ENCODE assay signal across 9 mouse cellular contexts in the genomic region with DNA sequence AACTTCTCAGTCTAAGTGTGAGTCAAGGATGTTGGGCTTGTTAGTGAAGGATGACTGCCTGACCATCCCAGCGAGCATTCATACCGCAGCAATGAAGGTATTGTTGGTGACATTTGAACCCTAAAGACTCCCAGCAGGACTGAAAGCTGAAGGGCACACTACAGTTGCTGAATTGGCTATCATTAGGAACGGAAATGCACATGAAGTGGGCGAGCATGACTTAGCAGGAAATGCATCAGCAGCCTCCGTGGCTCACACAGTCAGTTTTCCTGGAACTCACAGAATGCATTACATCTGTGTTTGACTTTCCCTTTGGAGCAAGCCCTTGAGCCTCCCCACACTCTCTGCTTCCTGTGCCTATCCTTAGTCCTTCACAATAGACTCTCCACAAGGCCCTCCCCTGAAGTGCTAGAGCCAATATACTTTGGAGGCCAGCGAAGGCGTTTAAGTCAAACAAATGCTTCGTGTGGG.
DNase-seq lines count a peak whose midpoint lies in the region; ATAC-seq and TF ChIP-seq lines count a peak whose summit lies in the region.
"Had no signal": no experiment of that assay in that cellular context is flagged by ENCODE, and none has a peak within 500 bp of the region (broad histone marks: within the 10 kb centered on the region; RNA-seq: fewer than 3 reads in every experiment).

No protein-coding gene starts in this region.

- peaks cover 2% of the 10 kb centered on the region for H3K4me1 ChIP-seq in ES-Bruce4 (ENCODE audit: control insufficient read depth, insufficient read depth, low read length)
- peaks cover 30% of the 10 kb centered on the region for H3K4me1 ChIP-seq in bone marrow macrophage, adult 2 months (ENCODE audit: control insufficient read depth, insufficient read depth, low read length)
- H3K4me1 ChIP-seq in lung, embryonic 14.5 days (ENCODE audit: insufficient read depth) = peaks cover 16% of the 10 kb centered on the region

- peak overlapping the region; percentile 10; the same call in 1 of the 2 replicates for H3K4me2 ChIP-seq in lung, embryonic 14.5 days

- no peaks in the 10 kb centered on the region for H3K9me3 ChIP-seq in ES-Bruce4 (replicated peaks; ENCODE audit: control insufficient read depth, insufficient read depth, low read length, poor library complexity, severe bottlenecking)
- H3K9me3 ChIP-seq in lung, embryonic 14.5 days (ENCODE audit: low read depth, low read length) = no peaks in the 10 kb centered on the region

- H3K9ac ChIP-seq in ES-Bruce4 (ENCODE audit: low read depth, poor library complexity, severe bottlenecking) = no peak overlapping the region
- H3K9ac ChIP-seq in lung, embryonic 14.5 days = no peak overlapping the region

- ATAC-seq in lung, embryonic 14.5 days (ENCODE audit: insufficient read depth) = peak; percentile 87

- TF ChIP-seq CTCF in ES-Bruce4 (IDR thresholded peaks at IDR 0.05; ENCODE audit: low read depth, low read length) = no peak
- TF ChIP-seq CTCF in bone marrow macrophage, adult 2 months (IDR thresholded peaks at IDR 0.05; ENCODE audit: low read depth, low read length) = no peak
- TF ChIP-seq CTCF in lung, embryonic 14.5 days (IDR thresholded peaks at IDR 0.05; ENCODE audit: low read depth) = no peak

- DNase-seq in heart, postnatal 4 days = peak; percentile 19
- DNase-seq in lung, embryonic 14.5 days = peak; percentile 78
- no peak for DNase-seq in spleen, adult 12 weeks (ENCODE audit: low spot score)
- DNase-seq in thymus, postnatal 10 days (ENCODE audit: low spot score in 2 of 2) = no peak
- no peak for DNase-seq in cerebellum, postnatal 4 days (ENCODE audit: low spot score in 2 of 2)
- no peak for DNase-seq in urinary bladder, postnatal 10 days (ENCODE audit: low spot score)
- DNase-seq: adrenal gland, adult 2 months had no signal

- H3K27ac ChIP-seq in ES-Bruce4 (ENCODE audit: insufficient read depth, low read length) = 0 out of 2 replicates have a peak overlapping the region, but pooled peaks have one; percentile 48
- peak overlapping the region; percentile 87 for H3K27ac ChIP-seq in bone marrow macrophage, adult 2 months (ENCODE audit: insufficient read depth, low read depth, low read length)
- peak overlapping the region; percentile 84 for H3K27ac ChIP-seq in lung, embryonic 14.5 days (ENCODE audit: low read depth)

- TF ChIP-seq EP300 in ES-Bruce4 (IDR thresholded peaks at IDR 0.05; ENCODE audit: insufficient read depth, low read depth, low read length) = peak; percentile 73

- H3K36me3 ChIP-seq in ES-Bruce4 (ENCODE audit: control insufficient read depth, insufficient read depth, low read length, poor library complexity, severe bottlenecking) = no peaks in the 10 kb centered on the region
- no peaks in the 10 kb centered on the region for H3K36me3 ChIP-seq in lung, embryonic 14.5 days (ENCODE audit: insufficient read depth)

- no peaks in the 10 kb centered on the region for H3K27me3 ChIP-seq in ES-Bruce4 (ENCODE audit: control insufficient read depth, insufficient read depth, low read length, poor library complexity, severe bottlenecking)
- H3K27me3 ChIP-seq in lung, embryonic 14.5 days (ENCODE audit: insufficient read depth, low read length) = no peaks in the 10 kb centered on the region

- 29% methylated on average over 8 of the region's 8 CpGs for WGBS in lung, embryonic 14.5 days

- TF ChIP-seq POLR2A in ES-Bruce4 (IDR thresholded peaks at IDR 0.05; ENCODE audit: insufficient read depth, low read length) = no peak
- TF ChIP-seq POLR2A in bone marrow macrophage, adult 2 months (IDR thresholded peaks at IDR 0.05; ENCODE audit: borderline replicate concordance, low read depth, low read length) = no peak

- H3K4me3 ChIP-seq in ES-Bruce4 (ENCODE audit: low read depth, low read length) = no peak overlapping the region
- H3K4me3 ChIP-seq in bone marrow macrophage, adult 2 months (ENCODE audit: insufficient read depth, low read length) = peak overlapping the region; percentile 21; the same call in 1 of the 2 replicates
- H3K4me3 ChIP-seq in lung, embryonic 14.5 days (ENCODE audit: low read depth, low read length) = no peak overlapping the region

Comparison
In these comparisons a context has a peak if more than half of its experiments do, and no peak if none do; other contexts are left out.
1. DNase-seq: peak in heart, postnatal 4 days (single experiment) and lung, embryonic 14.5 days (single experiment); none in spleen, adult 12 weeks (single experiment), thymus, postnatal 10 days (0 of 2), cerebellum, postnatal 4 days (0 of 2) and urinary bladder, postnatal 10 days (single experiment).
2. Peak in every context shown above with its lines, with median percentiles within 50 percentile points of each other: H3K27ac ChIP-seq.